Mouse (Mus musculus): ENCODE measurements around the gene Popdc3.

- TF ChIP-seq POLR2AphosphoS2 (IDR thresholded peaks at IDR 0.05; ENCODE audit: low read length) (no peak), CTCF (IDR thresholded peaks at IDR 0.05 in 2 of 3, conservative IDR thresholded peaks at IDR 0.05 in 1 of 3; ENCODE audit: control insufficient read depth in 1 of 3, insufficient read depth in 1 of 3, low read depth in 2 of 3, low read length in 3 of 3, poor library complexity in 1 of 3, severe bottlenecking in 1 of 3) (no peak)
Observed at GRCm38 (mm10) chr10:45260477-45260876, 82.6 kb downstream of the Popdc3 start.

All from MEL (cell line).